In the genomic region with DNA sequence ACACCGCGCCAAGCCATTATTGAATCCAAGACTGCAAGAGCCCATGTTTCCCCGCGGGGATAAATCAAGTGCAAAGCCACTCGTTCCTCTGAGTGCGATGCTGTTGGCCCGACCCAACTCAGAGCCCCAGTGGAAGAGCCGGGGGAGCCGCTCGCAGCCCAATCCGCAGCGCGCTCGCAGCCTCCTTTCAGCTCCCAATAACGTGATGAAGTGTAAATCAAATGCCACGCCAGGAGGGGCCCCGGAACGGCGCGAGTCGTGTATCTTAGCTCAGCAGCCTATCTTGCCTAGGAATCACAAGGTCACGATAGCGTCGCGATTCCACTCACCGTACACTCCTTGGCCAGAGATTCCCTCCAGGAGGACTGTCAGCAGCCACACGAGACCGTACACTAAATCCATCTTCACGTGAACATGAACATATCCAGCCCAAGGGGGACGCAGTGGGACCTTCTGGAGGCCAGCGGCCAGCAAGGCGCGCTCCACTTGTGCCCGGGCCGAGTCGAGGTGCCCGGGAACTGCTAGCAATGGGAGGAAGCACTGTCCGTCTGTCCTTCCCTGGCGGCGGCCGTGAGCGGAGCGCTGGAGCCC, we compare ENCODE assay signal across 9 mouse cellular contexts. TPM values are rescaled to one million over a fixed set of nuclear protein-coding genes. Genes with fewer than 3 reads are reported as not detected.
DNase-seq lines count a peak whose midpoint lies in the region; ATAC-seq and TF ChIP-seq lines count a peak whose summit lies in the region.
"Had no signal": no experiment of that assay in that cellular context is flagged by ENCODE, and none has a peak within 500 bp of the region (broad histone marks: within the 10 kb centered on the region; RNA-seq: fewer than 3 reads in every experiment).

No protein-coding gene starts in this region.

- no peak for TF ChIP-seq CTCF in kidney, adult 2 months (conservative IDR thresholded peaks at IDR 0.05; ENCODE audit: insufficient read depth, insufficient read length, low read depth, low read length)

- H3K36me3 ChIP-seq in kidney, adult 2 months (ENCODE audit: control insufficient read depth, insufficient read depth, low read length): no peaks in the 10 kb centered on the region
- H3K36me3 ChIP-seq in liver, embryonic 15.5 days (replicated peaks): no peaks in the 10 kb centered on the region

- no peaks in the 10 kb centered on the region; the same call in 1 of the 2 replicates for H3K27me3 ChIP-seq in kidney, adult 2 months (replicated peaks; ENCODE audit: control insufficient read depth, insufficient read depth, low read length)
- H3K27me3 ChIP-seq in liver, embryonic 15.5 days: peaks cover 46% of the 10 kb centered on the region
- H3K27me3 ChIP-seq: CH12.LX had no signal

- H3K4me2 ChIP-seq in liver, embryonic 15.5 days: peak overlapping the region; percentile 55

- no peaks in the 10 kb centered on the region for H3K9me3 ChIP-seq in liver, embryonic 15.5 days (replicated peaks)

- 1% methylated on average over 43 of the region's 43 CpGs for WGBS in kidney, adult 2 months
- under 1% methylated on average over 43 of the region's 43 CpGs for WGBS in liver, embryonic 15.5 days (ENCODE audit: insufficient replicate concordance)

- DNase-seq in kidney, adult 2 months: no peak
- no peak for DNase-seq in kidney, adult 11 months
- peak; percentile 51 to 53 for DNase-seq in cerebellum, postnatal 25 days
- peak; percentile 57 to 66 for DNase-seq in frontal cortex, postnatal 36 days (ENCODE audit: low spot score in 2 of 2)
- peak; percentile 67 for DNase-seq in layer of hippocampus, adult 11-12 months (ENCODE audit: low spot score)
- peak; percentile 66 for DNase-seq in right cerebral cortex, postnatal 4 days
- DNase-seq in thymus, adult 18-20 months: no peak

- H3K4me1 ChIP-seq in kidney, adult 2 months (ENCODE audit: control insufficient read depth, insufficient read depth, low read length): 0 out of 2 replicates have a peak, but pooled peaks cover 2% of the 10 kb centered on the region
- H3K4me1 ChIP-seq in liver, embryonic 15.5 days (replicated peaks): no peaks in the 10 kb centered on the region

- no peak overlapping the region for H3K27ac ChIP-seq in kidney, adult 2 months (ENCODE audit: insufficient read depth, low read depth, low read length)
- H3K27ac ChIP-seq in liver, embryonic 15.5 days (replicated peaks): no peak overlapping the region

- no peak for TF ChIP-seq POLR2A in kidney, adult 2 months (IDR thresholded peaks at IDR 0.05; ENCODE audit: low read depth, low read length)

- ATAC-seq in liver, embryonic 15.5 days (ENCODE audit: insufficient read depth): no peak

- H3K4me3 ChIP-seq in kidney, adult 2 months (ENCODE audit: insufficient read depth, low read depth, low read length): peak overlapping the region; percentile 51
- no peak overlapping the region for H3K4me3 ChIP-seq in liver, embryonic 15.5 days (replicated peaks)

- no peak overlapping the region for H3K9ac ChIP-seq in liver, embryonic 15.5 days

RNA-seq across cellular contexts. Expression of a gene that starts 1.6 kb away (rescaled TPM):
- 0.07 and 0.17 TPM in 2 replicates for polyA plus RNA-seq in kidney, adult 2 months (2012; rRNA removed)
- 0.07 TPM in 1 of 2 replicates, not detected in the other for polyA plus RNA-seq in liver, embryonic 15.5 days (2015; fragmentation: Nextera tagmentation; extraction: Ambion mirVana)

Comparison
In these comparisons a context has a peak if more than half of its experiments do, and no peak if none do; other contexts are left out.
1. DNase-seq: peak in cerebellum, postnatal 25 days (2 of 2), frontal cortex, postnatal 36 days (2 of 2), layer of hippocampus, adult 11-12 months (single experiment) and right cerebral cortex, postnatal 4 days (single experiment); none in kidney, adult 2 months (single experiment), kidney, adult 11 months (single experiment) and thymus, adult 18-20 months (0 of 2).